Mouse (Mus musculus): ENCODE measurements at regions not wholly inside any gene's neighbourhood (a gene's known extent, or its start where the extent isn't known, plus 50 kb on each side); places are given as distances from the start of the nearest gene placed in this dataset.

DNA sequence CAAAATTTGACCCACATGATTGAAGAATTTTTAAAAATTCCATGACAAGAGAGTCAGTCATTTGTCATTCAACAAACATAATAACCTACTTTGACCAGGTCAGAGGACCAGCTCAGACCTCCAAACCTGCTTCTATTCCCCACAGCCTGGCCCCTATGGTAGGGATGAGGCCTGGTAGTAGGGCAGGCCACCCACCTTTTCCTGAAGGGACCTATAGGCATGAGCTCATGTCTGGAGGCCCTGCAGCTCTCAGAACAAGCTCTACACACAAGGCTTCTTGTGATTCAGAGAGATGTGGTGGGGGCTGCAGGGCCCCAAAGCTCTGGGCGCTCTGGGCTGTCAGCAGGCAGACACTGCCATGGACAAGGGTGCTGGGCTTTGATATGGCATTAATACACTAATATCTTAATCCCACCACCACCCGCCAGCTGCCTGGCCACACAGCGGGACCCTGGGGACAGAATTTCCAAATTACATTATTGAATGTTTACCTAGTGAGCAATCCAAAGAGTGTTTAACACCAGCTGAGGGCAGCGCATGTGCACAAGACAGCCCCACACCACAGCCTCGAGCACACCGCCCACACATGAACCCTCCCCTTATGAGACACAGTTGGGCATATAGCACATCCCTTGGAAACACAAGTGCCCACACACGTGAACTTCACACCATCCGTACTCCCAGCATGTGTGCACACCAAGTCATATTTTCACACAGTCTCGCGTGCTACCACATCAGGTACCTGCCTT is 88.1 kb upstream of the Gm12830 start:
- Histone ChIP-seq H3K4me3 (ENCODE audit: low read depth, low read length) (no peak overlapping the region), H3K4me2 (ENCODE audit: low read depth, low read length) (no peak overlapping the region), H3K27me3 (replicated peaks; ENCODE audit: control insufficient read depth, insufficient read depth, low read length) (peaks cover 5% of the 10 kb centered on the region; the same call in 1 of the 2 replicates), H3K9ac (ENCODE audit: low read depth, low read length) (no peak overlapping the region), H3K9me3 (ENCODE audit: control insufficient read depth, low read length) (no peaks in the 10 kb centered on the region), H3K4me1 (ENCODE audit: control insufficient read depth, insufficient read depth, low read length) (no peaks in the 10 kb centered on the region), H3K36me3 (ENCODE audit: control insufficient read depth, insufficient read depth, low read length) (no peaks in the 10 kb centered on the region), H3K27ac (replicated peaks; ENCODE audit: low read depth, low read length) (no peak overlapping the region)
- ATAC-seq (ENCODE audit: low read depth) = no peak
- DNase-seq (ENCODE audit: low spot score) = no peak
- 85% methylated on average over 10 of the region's 10 CpGs for WGBS

DNA sequence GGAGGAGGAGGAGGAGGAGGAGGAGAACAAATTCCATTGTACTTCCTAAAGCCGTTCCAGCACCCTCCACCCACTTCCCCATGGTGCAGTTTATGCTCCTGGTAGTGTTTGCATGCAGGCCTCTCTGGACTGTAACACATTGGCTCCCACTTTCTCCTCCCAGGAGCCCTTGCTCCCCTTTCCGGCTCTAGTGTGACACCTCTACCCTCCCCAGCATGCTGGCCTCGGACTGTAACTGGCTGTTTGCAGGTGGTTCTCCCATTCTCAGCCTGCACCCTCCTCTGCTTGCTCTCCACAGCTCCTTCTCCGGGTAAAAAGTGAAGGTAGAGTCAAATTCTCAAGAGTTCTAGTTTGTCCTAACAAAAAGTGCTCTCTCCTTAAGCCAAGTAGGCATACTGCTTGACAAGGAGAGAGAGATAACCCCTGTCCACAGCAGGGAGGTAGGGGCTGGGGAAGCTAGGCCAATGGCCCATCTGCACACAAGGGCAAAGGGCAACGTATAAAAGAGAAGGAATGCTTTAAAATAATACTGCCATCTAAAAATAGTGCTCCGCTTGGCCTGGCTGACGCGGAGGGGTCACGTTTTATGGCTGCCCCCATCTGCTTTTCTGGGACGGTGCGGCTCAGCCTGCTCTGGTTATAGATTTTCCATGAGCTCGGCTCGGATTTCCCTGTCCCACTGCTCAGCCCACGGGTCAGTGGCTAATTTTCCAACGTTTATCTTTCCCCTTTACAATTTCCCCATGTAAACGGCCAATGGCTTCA is 82.4 kb upstream of the Gm12830 start:
- Histone ChIP-seq H3K4me3 (ENCODE audit: low read depth, low read length) (no peak overlapping the region), H3K9me3 (ENCODE audit: control insufficient read depth, low read length) (no peaks in the 10 kb centered on the region), H3K4me1 (ENCODE audit: control insufficient read depth, insufficient read depth, low read length) (no peaks in the 10 kb centered on the region), H3K4me2 (ENCODE audit: low read depth, low read length) (no peak overlapping the region), H3K27me3 (replicated peaks; ENCODE audit: control insufficient read depth, insufficient read depth, low read length) (no peaks in the 10 kb centered on the region), H3K9ac (ENCODE audit: low read depth, low read length) (no peak overlapping the region), H3K27ac (replicated peaks; ENCODE audit: low read depth, low read length) (no peak overlapping the region), H3K36me3 (ENCODE audit: control insufficient read depth, insufficient read depth, low read length) (no peaks in the 10 kb centered on the region)
- no peak for ATAC-seq (ENCODE audit: low read depth)
- DNase-seq (ENCODE audit: low spot score) = no peak
- WGBS = 31% methylated on average over 15 of the region's 16 CpGs

DNA sequence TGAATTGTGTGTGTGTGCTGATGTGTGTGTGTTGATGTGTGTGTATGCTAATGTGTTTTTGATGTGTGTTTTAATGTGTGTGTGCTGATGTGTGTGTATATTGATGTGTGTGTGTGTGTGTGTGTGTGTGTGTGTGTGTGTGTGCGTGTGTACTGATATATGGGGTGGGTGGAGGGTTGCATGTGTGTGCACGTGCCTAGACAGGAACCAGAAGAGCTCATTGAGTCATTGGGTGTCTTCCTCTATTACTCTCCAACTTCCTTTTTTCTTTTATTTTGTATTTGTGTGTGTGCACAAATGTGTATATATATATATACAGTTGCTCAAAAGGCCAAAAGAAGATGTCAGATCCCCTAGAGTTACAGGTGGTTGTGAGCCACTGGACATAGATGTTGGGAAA is 73.4 kb upstream of the Gm12830 start:
- Histone ChIP-seq H3K4me1 (ENCODE audit: control insufficient read depth, insufficient read depth, low read length) (no peaks in the 10 kb centered on the region), H3K36me3 (ENCODE audit: control insufficient read depth, insufficient read depth, low read length) (no peaks in the 10 kb centered on the region), H3K27me3 (replicated peaks; ENCODE audit: control insufficient read depth, insufficient read depth, low read length) (no peaks in the 10 kb centered on the region), H3K4me3 (ENCODE audit: low read depth, low read length) (no peak overlapping the region), H3K9ac (ENCODE audit: low read depth, low read length) (no peak overlapping the region), H3K4me2 (ENCODE audit: low read depth, low read length) (no peak overlapping the region), H3K27ac (replicated peaks; ENCODE audit: low read depth, low read length) (no peak overlapping the region), H3K9me3 (ENCODE audit: control insufficient read depth, low read length) (peaks cover 17% of the 10 kb centered on the region)
- DNase-seq (ENCODE audit: low spot score) (no peak), ATAC-seq (ENCODE audit: low read depth) (no peak)
- 82% methylated on average over 2 of the region's 2 CpGs for WGBS

DNA sequence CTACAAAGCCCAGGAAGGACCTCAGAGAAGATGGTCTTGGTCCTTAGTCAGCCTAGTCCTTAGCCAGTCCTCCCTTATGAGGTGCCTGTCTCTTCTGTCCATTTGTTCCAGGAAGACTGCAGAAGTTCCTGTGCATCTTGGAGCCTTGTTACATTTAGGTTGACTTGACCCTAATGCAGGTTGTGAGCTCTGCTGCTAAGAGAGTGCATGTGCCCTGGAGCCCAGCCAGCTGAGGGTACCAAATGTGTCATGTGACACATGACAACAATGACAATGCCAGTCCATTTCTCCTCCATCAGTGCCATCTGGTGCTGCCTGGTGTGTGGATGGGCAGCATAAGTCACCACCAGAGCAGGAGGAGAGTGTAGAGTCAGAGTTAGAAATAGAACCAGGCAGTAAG is 61.7 kb upstream of the Gm12830 start:
- Histone ChIP-seq H3K4me2 (ENCODE audit: low read depth, low read length) (no peak overlapping the region), H3K4me1 (ENCODE audit: control insufficient read depth, insufficient read depth, low read length) (no peaks in the 10 kb centered on the region), H3K9me3 (ENCODE audit: control insufficient read depth, low read length) (no peaks in the 10 kb centered on the region), H3K9ac (ENCODE audit: low read depth, low read length) (no peak overlapping the region), H3K27me3 (replicated peaks; ENCODE audit: control insufficient read depth, insufficient read depth, low read length) (no peaks in the 10 kb centered on the region), H3K36me3 (ENCODE audit: control insufficient read depth, insufficient read depth, low read length) (no peaks in the 10 kb centered on the region), H3K27ac (replicated peaks; ENCODE audit: low read depth, low read length) (no peak overlapping the region), H3K4me3 (ENCODE audit: low read depth, low read length) (no peak overlapping the region)
- DNase-seq (ENCODE audit: low spot score) (no peak), ATAC-seq (ENCODE audit: low read depth) (no peak)

DNA sequence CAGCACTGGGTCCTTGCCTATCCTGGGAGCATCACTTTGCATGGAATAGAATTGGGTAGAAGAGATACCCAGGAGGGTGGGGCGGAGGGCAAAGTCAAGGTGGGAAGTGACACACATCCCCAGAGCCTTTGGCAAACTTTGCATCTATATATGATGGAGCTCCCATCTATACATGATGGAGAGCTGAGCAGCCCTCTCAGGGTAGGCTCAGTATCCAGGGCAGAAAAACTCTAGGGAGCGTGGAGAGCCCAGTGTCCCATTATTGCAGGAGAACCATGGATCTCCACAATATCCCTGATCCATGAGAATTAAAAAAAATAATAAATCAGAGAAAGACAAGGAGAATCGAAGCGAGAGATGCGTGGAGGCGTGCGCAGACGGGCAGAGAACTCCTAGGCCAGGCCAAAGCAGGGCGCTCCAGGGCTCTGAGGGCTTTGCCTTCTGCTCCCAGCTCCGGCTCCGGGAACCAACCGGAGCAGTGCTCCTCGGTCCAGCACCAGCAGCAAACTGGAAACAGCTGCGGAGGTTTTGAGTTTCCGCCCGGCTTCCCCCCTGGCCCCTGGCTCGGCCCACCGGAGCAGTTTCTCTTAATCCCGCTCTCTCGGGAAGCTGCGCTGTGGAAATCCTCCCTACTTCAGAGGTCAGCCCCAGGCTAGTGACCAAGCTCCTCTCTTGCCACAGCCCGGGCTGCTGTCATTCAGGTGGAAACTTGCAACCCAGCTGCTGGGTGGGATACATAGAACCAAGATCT is 54.7 kb upstream of the Gm12830 start:
- H3K27ac ChIP-seq (replicated peaks; ENCODE audit: low read depth, low read length) = no peak overlapping the region
- H3K4me3 ChIP-seq (ENCODE audit: low read depth, low read length) = no peak overlapping the region
- no peak overlapping the region for H3K9ac ChIP-seq (ENCODE audit: low read depth, low read length)
- H3K9me3 ChIP-seq (ENCODE audit: control insufficient read depth, low read length) = no peaks in the 10 kb centered on the region
- no peaks in the 10 kb centered on the region for H3K36me3 ChIP-seq (ENCODE audit: control insufficient read depth, insufficient read depth, low read length)
- 0 out of 2 replicates have a peak, but pooled peaks cover 9% of the 10 kb centered on the region for H3K27me3 ChIP-seq (replicated peaks; ENCODE audit: control insufficient read depth, insufficient read depth, low read length)
- peaks cover 5% of the 10 kb centered on the region for H3K4me1 ChIP-seq (ENCODE audit: control insufficient read depth, insufficient read depth, low read length)
- 20% methylated on average over 22 of the region's 22 CpGs for WGBS
- DNase-seq (ENCODE audit: low spot score) (peak; percentile 73), ATAC-seq (ENCODE audit: low read depth) (peak; percentile 86)
- H3K4me2 ChIP-seq (ENCODE audit: low read depth, low read length) = peak overlapping the region; percentile 31
